Mouse (Mus musculus) bone marrow macrophage, adult 2 months (primary cell): ENCODE results near the gene Lama2.

Experiments used
- CTCF ChIP-seq: IDR thresholded peaks from 2 replicates; pipeline ENCODE4 v1.5.1; 2012; ENCODE audit warnings: low read depth, mild to moderate bottlenecking, low read length, moderate library complexity
- POLR2A ChIP-seq: IDR thresholded peaks from 2 replicates; pipeline ENCODE4 v1.6.1; 2012; ENCODE audit warnings: mild to moderate bottlenecking, low read depth, low read length, borderline replicate concordance

DNA sequence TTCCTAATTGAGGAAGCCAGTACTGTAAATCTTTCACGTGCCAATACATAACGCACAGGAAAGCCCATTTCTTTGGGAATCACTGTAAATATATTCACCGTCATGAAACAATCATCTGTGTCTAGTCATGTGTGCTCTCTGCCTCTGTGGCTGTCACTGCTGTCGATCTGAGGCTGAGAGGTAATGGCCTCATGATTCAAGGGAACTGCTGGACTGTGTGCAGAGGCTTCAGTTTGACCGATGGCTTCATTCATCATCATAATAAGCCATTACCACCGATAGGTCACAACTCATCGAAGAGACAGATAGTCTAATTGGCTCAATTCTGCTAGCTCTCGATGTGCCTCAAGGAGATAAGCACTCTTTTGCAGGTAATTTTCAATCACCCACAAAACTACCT lies 312.1 kb downstream of the Lama2 start:
- no peak for TF ChIP-seq CTCF
- TF ChIP-seq POLR2A = no peak
